Comparison of ENCODE assay signal across 18 mouse cellular contexts in genomic region chr8:122573577-122573976, GRCm38 (mm10). TPM values are rescaled to one million over a fixed set of nuclear protein-coding genes. Genes with fewer than 3 reads are reported as not detected.
A peak's percentile ranks its signal among the peaks of the same experiment; 100 is the strongest.
DNase-seq lines count a peak whose midpoint lies in the region; ATAC-seq and TF ChIP-seq lines count a peak whose summit lies in the region.
"Had no signal": no experiment of that assay in that cellular context is flagged by ENCODE, and none has a peak within 500 bp of the region (broad histone marks: within the 10 kb centered on the region; RNA-seq: fewer than 3 reads in every experiment).

No protein-coding gene starts in this region.

- 49% methylated on average over 9 of the region's 9 CpGs for WGBS in forebrain, postnatal 0 days
- 43% methylated on average over 9 of the region's 9 CpGs for WGBS in forebrain, embryonic 13.5 days
- WGBS in midbrain, embryonic 12.5 days, result 53% methylated on average over 9 of the region's 9 CpGs
- WGBS in midbrain, postnatal 0 days, result 59% methylated on average over 9 of the region's 9 CpGs
- WGBS in limb, embryonic 15.5 days, result 63% methylated on average over 9 of the region's 9 CpGs
- WGBS in stomach, postnatal 0 days, result 55% methylated on average over 9 of the region's 9 CpGs

- H3K27me3 ChIP-seq in forebrain, postnatal 0 days (ENCODE audit: insufficient read depth, low read length), result no peaks in the 10 kb centered on the region
- H3K27me3 ChIP-seq in forebrain, embryonic 13.5 days, result no peaks in the 10 kb centered on the region
- no peaks in the 10 kb centered on the region for H3K27me3 ChIP-seq in midbrain, embryonic 12.5 days
- no peaks in the 10 kb centered on the region for H3K27me3 ChIP-seq in midbrain, postnatal 0 days (ENCODE audit: insufficient read depth, low read length)
- H3K27me3 ChIP-seq in limb, embryonic 15.5 days, result no peaks in the 10 kb centered on the region
- H3K27me3 ChIP-seq in stomach, postnatal 0 days (ENCODE audit: control insufficient read depth, insufficient read depth, low read length), result no peaks in the 10 kb centered on the region
- H3K27me3 ChIP-seq: lung, embryonic 15.5 days had no signal

- TF ChIP-seq EP300 in stomach, postnatal 0 days (optimal IDR thresholded peaks at IDR 0.05), result no peak

- no peak overlapping the region for H3K4me2 ChIP-seq in forebrain, postnatal 0 days (ENCODE audit: low read depth)
- no peak overlapping the region for H3K4me2 ChIP-seq in forebrain, embryonic 13.5 days
- no peak overlapping the region for H3K4me2 ChIP-seq in midbrain, embryonic 12.5 days (replicated peaks)
- H3K4me2 ChIP-seq in midbrain, postnatal 0 days (ENCODE audit: low read depth, low read length, poor library complexity, severe bottlenecking), result no peak overlapping the region
- no peak overlapping the region for H3K4me2 ChIP-seq in limb, embryonic 15.5 days
- H3K4me2 ChIP-seq in stomach, postnatal 0 days (replicated peaks; ENCODE audit: low read depth), result no peak overlapping the region
- H3K4me2 ChIP-seq: lung, embryonic 15.5 days had no signal

- no peak overlapping the region for H3K9ac ChIP-seq in forebrain, postnatal 0 days
- H3K9ac ChIP-seq in forebrain, embryonic 13.5 days, result no peak overlapping the region
- H3K9ac ChIP-seq in midbrain, embryonic 12.5 days (replicated peaks), result no peak overlapping the region
- H3K9ac ChIP-seq in midbrain, postnatal 0 days (replicated peaks; ENCODE audit: low read length, poor library complexity, severe bottlenecking), result no peak overlapping the region
- no peak overlapping the region for H3K9ac ChIP-seq in limb, embryonic 15.5 days
- no peak overlapping the region for H3K9ac ChIP-seq in stomach, postnatal 0 days (ENCODE audit: low read length)
- H3K9ac ChIP-seq: lung, embryonic 15.5 days had no signal

- DNase-seq in forebrain, postnatal 0 days, result no peak
- DNase-seq in midbrain, postnatal 0 days (ENCODE audit: low spot score), result no peak
- DNase-seq in stomach, postnatal 0 days (ENCODE audit: low spot score), result no peak
- DNase-seq: adrenal gland, postnatal 14 days; cerebellum, adult 9-11 months; embryo, embryonic 11 days; gastrocnemius, postnatal 36 days; kidney, adult 11 months; kidney, postnatal 25 days; left cerebral cortex, postnatal 4 days; right cerebral cortex, adult 18-20 months; thymus, postnatal 25 days had no signal

- 0 out of 2 replicates have a peak overlapping the region, but pooled peaks have one; percentile 9 for H3K27ac ChIP-seq in forebrain, postnatal 0 days (ENCODE audit: low read depth, low read length)
- no peak overlapping the region for H3K27ac ChIP-seq in forebrain, embryonic 13.5 days
- peak overlapping the region; percentile 11 for H3K27ac ChIP-seq in midbrain, embryonic 12.5 days (replicated peaks)
- no peak overlapping the region for H3K27ac ChIP-seq in midbrain, postnatal 0 days (ENCODE audit: low read depth, low read length)
- 0 out of 2 replicates have a peak overlapping the region, but pooled peaks have one; percentile 33 for H3K27ac ChIP-seq in limb, embryonic 15.5 days
- H3K27ac ChIP-seq in stomach, postnatal 0 days (replicated peaks), result no peak overlapping the region
- H3K27ac ChIP-seq: lung, embryonic 15.5 days had no signal

- no peak for TF ChIP-seq CTCF in forebrain, postnatal 0 days (IDR thresholded peaks at IDR 0.05; ENCODE audit: low read depth)
- TF ChIP-seq CTCF in midbrain, postnatal 0 days (IDR thresholded peaks at IDR 0.05), result no peak
- no peak for TF ChIP-seq CTCF in stomach, postnatal 0 days (IDR thresholded peaks at IDR 0.05; ENCODE audit: low read depth)

- peaks cover 16% of the 10 kb centered on the region for H3K36me3 ChIP-seq in forebrain, postnatal 0 days (ENCODE audit: insufficient read depth)
- H3K36me3 ChIP-seq in forebrain, embryonic 13.5 days (ENCODE audit: poor library complexity, severe bottlenecking), result peaks cover 45% of the 10 kb centered on the region
- peaks cover 39% of the 10 kb centered on the region for H3K36me3 ChIP-seq in midbrain, embryonic 12.5 days
- peaks cover 5% of the 10 kb centered on the region; the same call in 1 of the 2 replicates for H3K36me3 ChIP-seq in midbrain, postnatal 0 days (ENCODE audit: insufficient read depth, low read length)
- H3K36me3 ChIP-seq in limb, embryonic 15.5 days, result peaks cover 53% of the 10 kb centered on the region
- H3K36me3 ChIP-seq in stomach, postnatal 0 days (ENCODE audit: control insufficient read depth, insufficient read depth, low read length), result peaks cover 11% of the 10 kb centered on the region

- no peaks in the 10 kb centered on the region for H3K9me3 ChIP-seq in forebrain, postnatal 0 days (ENCODE audit: low read length)
- no peaks in the 10 kb centered on the region for H3K9me3 ChIP-seq in forebrain, embryonic 13.5 days (replicated peaks)
- H3K9me3 ChIP-seq in midbrain, embryonic 12.5 days, result no peaks in the 10 kb centered on the region
- no peaks in the 10 kb centered on the region for H3K9me3 ChIP-seq in midbrain, postnatal 0 days (ENCODE audit: low read length)
- H3K9me3 ChIP-seq in limb, embryonic 15.5 days, result no peaks in the 10 kb centered on the region
- no peaks in the 10 kb centered on the region for H3K9me3 ChIP-seq in stomach, postnatal 0 days (ENCODE audit: control insufficient read depth, low read length)
- H3K9me3 ChIP-seq: G1E; lung, embryonic 15.5 days had no signal

- no peak overlapping the region for H3K4me3 ChIP-seq in forebrain, postnatal 0 days (ENCODE audit: low read depth, low read length)
- no peak overlapping the region for H3K4me3 ChIP-seq in forebrain, embryonic 13.5 days
- no peak overlapping the region for H3K4me3 ChIP-seq in midbrain, embryonic 12.5 days
- H3K4me3 ChIP-seq in midbrain, postnatal 0 days (ENCODE audit: low read depth, low read length), result no peak overlapping the region
- H3K4me3 ChIP-seq in limb, embryonic 15.5 days, result no peak overlapping the region
- H3K4me3 ChIP-seq in stomach, postnatal 0 days (ENCODE audit: low read depth, low read length), result no peak overlapping the region
- H3K4me3 ChIP-seq: lung, embryonic 15.5 days had no signal

- H3K4me1 ChIP-seq in forebrain, postnatal 0 days (ENCODE audit: insufficient read depth), result peaks cover 22% of the 10 kb centered on the region
- peaks cover 50% of the 10 kb centered on the region for H3K4me1 ChIP-seq in forebrain, embryonic 13.5 days
- H3K4me1 ChIP-seq in midbrain, embryonic 12.5 days, result peaks cover 49% of the 10 kb centered on the region
- peaks cover 20% of the 10 kb centered on the region for H3K4me1 ChIP-seq in midbrain, postnatal 0 days (ENCODE audit: insufficient read depth, low read length)
- H3K4me1 ChIP-seq in limb, embryonic 15.5 days, result peaks cover 50% of the 10 kb centered on the region
- H3K4me1 ChIP-seq in stomach, postnatal 0 days (replicated peaks; ENCODE audit: control insufficient read depth, insufficient read depth), result peaks cover 6% of the 10 kb centered on the region; the same call in 1 of the 2 replicates

- no peak for ATAC-seq in forebrain, postnatal 0 days
- ATAC-seq in forebrain, embryonic 13.5 days, result no peak
- no peak for ATAC-seq in midbrain, embryonic 12.5 days (ENCODE audit: low FRiP score, low read depth)
- ATAC-seq in midbrain, postnatal 0 days (ENCODE audit: low FRiP score), result no peak
- no peak for ATAC-seq in limb, embryonic 15.5 days (ENCODE audit: insufficient number of reproducible peaks, low FRiP score, low TSS enrichment, low read depth)
- ATAC-seq in granulocyte monocyte progenitor cell, adult 5-6 weeks (replicated peaks; ENCODE audit: poor library complexity, severe bottlenecking), result no peak
- ATAC-seq in stomach, postnatal 0 days (ENCODE audit: low FRiP score, low TSS enrichment), result no peak

RNA-seq across cellular contexts. Expression of gene Aprt, which starts 3.1 kb away (rescaled TPM):
- total RNA-seq in forebrain, postnatal 0 days (2014; rRNA removed), result 132 and 163 TPM in 2 replicates
- polyA plus RNA-seq in forebrain, postnatal 0 days (2015; fragmentation: Nextera tagmentation; extraction: Ambion mirVana), result 226 and 260 TPM in 2 replicates
- 193 and 198 TPM in 2 replicates for polyA plus RNA-seq in forebrain, embryonic 13.5 days (2015; fragmentation: Nextera tagmentation; extraction: Ambion mirVana)
- polyA plus RNA-seq in midbrain, embryonic 12.5 days (2016; fragmentation: Nextera tagmentation; extraction: Ambion mirVana), result 157 and 160 TPM in 2 replicates
- 83.9 and 97.2 TPM in 2 replicates for total RNA-seq in midbrain, postnatal 0 days (2014; rRNA removed)
- polyA plus RNA-seq in midbrain, postnatal 0 days (2015; fragmentation: Nextera tagmentation; extraction: Ambion mirVana), result 157 and 170 TPM in 2 replicates
- polyA plus RNA-seq in limb, embryonic 15.5 days (2015; fragmentation: Nextera tagmentation; extraction: Ambion mirVana), result 268 and 295 TPM in 2 replicates
- total RNA-seq in granulocyte monocyte progenitor cell, adult 5-6 weeks (2014; fragmentation: Nextera tagmentation), result 276 and 290 TPM in 2 replicates
- 139 and 228 TPM in 2 replicates for total RNA-seq in granulocyte monocyte progenitor cell, adult 5-6 weeks (2017)
- polyA plus RNA-seq in stomach, postnatal 0 days (2015; fragmentation: Nextera tagmentation; extraction: Ambion mirVana), result 311 and 314 TPM in 2 replicates

RNA-seq across cellular contexts. Expression of gene Cdt1, which starts 5.8 kb away (rescaled TPM):
- 11.5 and 14.9 TPM in 2 replicates for total RNA-seq in forebrain, postnatal 0 days (2014; rRNA removed)
- polyA plus RNA-seq in forebrain, postnatal 0 days (2015; fragmentation: Nextera tagmentation; extraction: Ambion mirVana), result 6.1 and 6.5 TPM in 2 replicates
- 29.1 and 32.3 TPM in 2 replicates for polyA plus RNA-seq in forebrain, embryonic 13.5 days (2015; fragmentation: Nextera tagmentation; extraction: Ambion mirVana)
- polyA plus RNA-seq in midbrain, embryonic 12.5 days (2016; fragmentation: Nextera tagmentation; extraction: Ambion mirVana), result 30.0 and 34.7 TPM in 2 replicates
- total RNA-seq in midbrain, postnatal 0 days (2014; rRNA removed), result 9.2 and 15.6 TPM in 2 replicates
- 6.4 TPM in 2 replicates for polyA plus RNA-seq in midbrain, postnatal 0 days (2015; fragmentation: Nextera tagmentation; extraction: Ambion mirVana)
- polyA plus RNA-seq in limb, embryonic 15.5 days (2015; fragmentation: Nextera tagmentation; extraction: Ambion mirVana), result 31.8 and 36.1 TPM in 2 replicates
- 76.0 and 153 TPM in 2 replicates for total RNA-seq in granulocyte monocyte progenitor cell, adult 5-6 weeks (2014; fragmentation: Nextera tagmentation)
- 38.6 and 38.8 TPM in 2 replicates for total RNA-seq in granulocyte monocyte progenitor cell, adult 5-6 weeks (2017)
- 11.8 TPM in 2 replicates for polyA plus RNA-seq in stomach, postnatal 0 days (2015; fragmentation: Nextera tagmentation; extraction: Ambion mirVana)

RNA-seq across cellular contexts. Expression of gene Piezo1, which starts 22.4 kb away (rescaled TPM):
- 11.6 and 15.1 TPM in 2 replicates for total RNA-seq in forebrain, postnatal 0 days (2014; rRNA removed)
- polyA plus RNA-seq in forebrain, postnatal 0 days (2015; fragmentation: Nextera tagmentation; extraction: Ambion mirVana), result 1.2 and 1.4 TPM in 2 replicates
- 1.4 and 2.0 TPM in 2 replicates for polyA plus RNA-seq in forebrain, embryonic 13.5 days (2015; fragmentation: Nextera tagmentation; extraction: Ambion mirVana)
- polyA plus RNA-seq in midbrain, embryonic 12.5 days (2016; fragmentation: Nextera tagmentation; extraction: Ambion mirVana), result 5.0 and 8.0 TPM in 2 replicates
- 10.8 and 14.2 TPM in 2 replicates for total RNA-seq in midbrain, postnatal 0 days (2014; rRNA removed)
- 1.3 and 1.8 TPM in 2 replicates for polyA plus RNA-seq in midbrain, postnatal 0 days (2015; fragmentation: Nextera tagmentation; extraction: Ambion mirVana)
- polyA plus RNA-seq in limb, embryonic 15.5 days (2015; fragmentation: Nextera tagmentation; extraction: Ambion mirVana), result 17.5 and 23.3 TPM in 2 replicates
- total RNA-seq in granulocyte monocyte progenitor cell, adult 5-6 weeks (2014; fragmentation: Nextera tagmentation), result 19.4 and 67.1 TPM in 2 replicates
- 15.8 and 22.4 TPM in 2 replicates for total RNA-seq in granulocyte monocyte progenitor cell, adult 5-6 weeks (2017)
- 7.0 and 8.2 TPM in 2 replicates for polyA plus RNA-seq in stomach, postnatal 0 days (2015; fragmentation: Nextera tagmentation; extraction: Ambion mirVana)

RNA-seq across cellular contexts. Expression of gene Galns, which starts 37.7 kb away (rescaled TPM):
- total RNA-seq in forebrain, postnatal 0 days (2014; rRNA removed), result 8.8 and 12.8 TPM in 2 replicates
- 6.0 and 8.4 TPM in 2 replicates for polyA plus RNA-seq in forebrain, postnatal 0 days (2015; fragmentation: Nextera tagmentation; extraction: Ambion mirVana)
- polyA plus RNA-seq in forebrain, embryonic 13.5 days (2015; fragmentation: Nextera tagmentation; extraction: Ambion mirVana), result 3.0 and 3.2 TPM in 2 replicates
- polyA plus RNA-seq in midbrain, embryonic 12.5 days (2016; fragmentation: Nextera tagmentation; extraction: Ambion mirVana), result 4.9 and 5.7 TPM in 2 replicates
- total RNA-seq in midbrain, postnatal 0 days (2014; rRNA removed), result 12.1 and 14.6 TPM in 2 replicates
- 10.9 and 12.7 TPM in 2 replicates for polyA plus RNA-seq in midbrain, postnatal 0 days (2015; fragmentation: Nextera tagmentation; extraction: Ambion mirVana)
- polyA plus RNA-seq in limb, embryonic 15.5 days (2015; fragmentation: Nextera tagmentation; extraction: Ambion mirVana), result 12.0 and 16.6 TPM in 2 replicates
- 39.0 and 46.3 TPM in 2 replicates for total RNA-seq in granulocyte monocyte progenitor cell, adult 5-6 weeks (2014; fragmentation: Nextera tagmentation)
- 36.1 and 46.6 TPM in 2 replicates for total RNA-seq in granulocyte monocyte progenitor cell, adult 5-6 weeks (2017)
- polyA plus RNA-seq in stomach, postnatal 0 days (2015; fragmentation: Nextera tagmentation; extraction: Ambion mirVana), result 8.2 TPM in 2 replicates

RNA-seq across cellular contexts. Expression of gene Trappc2l, which starts 37.9 kb away (rescaled TPM):
- 15.3 and 31.8 TPM in 2 replicates for total RNA-seq in forebrain, postnatal 0 days (2014; rRNA removed)
- polyA plus RNA-seq in forebrain, postnatal 0 days (2015; fragmentation: Nextera tagmentation; extraction: Ambion mirVana), result 137 and 157 TPM in 2 replicates
- polyA plus RNA-seq in forebrain, embryonic 13.5 days (2015; fragmentation: Nextera tagmentation; extraction: Ambion mirVana), result 69.3 and 79.6 TPM in 2 replicates
- 50.4 and 57.5 TPM in 2 replicates for polyA plus RNA-seq in midbrain, embryonic 12.5 days (2016; fragmentation: Nextera tagmentation; extraction: Ambion mirVana)
- total RNA-seq in midbrain, postnatal 0 days (2014; rRNA removed), result 14.1 and 23.2 TPM in 2 replicates
- 135 and 138 TPM in 2 replicates for polyA plus RNA-seq in midbrain, postnatal 0 days (2015; fragmentation: Nextera tagmentation; extraction: Ambion mirVana)
- polyA plus RNA-seq in limb, embryonic 15.5 days (2015; fragmentation: Nextera tagmentation; extraction: Ambion mirVana), result 48.9 and 60.1 TPM in 2 replicates
- total RNA-seq in granulocyte monocyte progenitor cell, adult 5-6 weeks (2014; fragmentation: Nextera tagmentation), result 41.0 and 55.7 TPM in 2 replicates
- total RNA-seq in granulocyte monocyte progenitor cell, adult 5-6 weeks (2017), result 16.1 and 21.7 TPM in 2 replicates
- polyA plus RNA-seq in stomach, postnatal 0 days (2015; fragmentation: Nextera tagmentation; extraction: Ambion mirVana), result 48.0 and 49.5 TPM in 2 replicates

Comparison
In these comparisons a context has a peak if more than half of its experiments do, and no peak if none do; other contexts are left out.
1. H3K27ac ChIP-seq: peak in forebrain, postnatal 0 days (single experiment), midbrain, embryonic 12.5 days (single experiment) and limb, embryonic 15.5 days (single experiment); none in forebrain, embryonic 13.5 days (single experiment), midbrain, postnatal 0 days (single experiment) and stomach, postnatal 0 days (single experiment).